Mouse (Mus musculus): ENCODE results near the gene Ear1.
"Not testable (repeated sequence)": the region's sequence is repeated elsewhere in the genome, so short reads cannot be mapped to it uniquely, and the experiment has no call there.

DNA sequence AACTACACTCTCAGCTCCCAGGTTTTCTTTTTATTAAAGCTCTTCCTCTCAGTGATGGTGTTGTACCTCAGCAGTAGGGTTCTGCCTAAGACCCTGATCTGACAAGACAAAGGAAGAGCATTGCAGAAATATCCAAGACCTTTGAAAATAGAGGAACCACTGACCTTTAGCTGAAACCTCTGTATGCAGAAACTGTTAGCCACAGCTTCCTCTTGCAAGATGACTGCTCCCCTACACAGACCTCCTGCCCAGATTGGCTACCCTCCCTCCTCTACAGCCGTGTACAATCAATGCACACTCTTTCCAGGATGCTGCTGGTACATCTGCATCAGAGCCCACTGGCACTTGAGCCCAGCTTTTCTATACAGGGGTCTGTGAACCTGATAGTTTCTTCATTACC, 44.9 kb downstream of the Ear1 start:
- not testable (repeated sequence) for TF ChIP-seq CTCF (IDR thresholded peaks at IDR 0.05; ENCODE audit: low read depth, low read length); EP300 (IDR thresholded peaks at IDR 0.05; ENCODE audit: insufficient read depth, low read depth, low read length)
